Mouse (Mus musculus) hematopoietic stem cell, adult 5-6 weeks (primary cell): ENCODE data around the gene Klf11. TPM values are rescaled to one million over a fixed set of nuclear protein-coding genes. Genes with fewer than 3 reads are reported as not detected.
"Not testable (repeated sequence)": the region's sequence is repeated elsewhere in the genome, so short reads cannot be mapped to it uniquely, and the experiment has no call there.

Source experiments
- ATAC-seq, 2 experiments: fragments of 125-278 bp in 1 of 2; replicated peaks in 1 of 2; 2 replicates each; pipeline ENCODE4 v1.8.0; 2016 to 2017; ENCODE audit warnings: inconsistent platforms in 2 of 2, mild to moderate bottlenecking in 2 of 2, moderate number of reproducible peaks in 2 of 2, low read depth in 1 of 2, moderate TSS enrichment in 1 of 2; ENCODE audit not compliant: low FRiP score in 2 of 2, poor library complexity in 2 of 2, severe bottlenecking in 2 of 2, insufficient read depth in 1 of 2, low TSS enrichment in 1 of 2
- total RNA-seq: library from RNA; stranded (forward); fragments of 172-1452, 232-1000 nt; gene quantifications from 2 replicates; pipeline ENCODE4 v1.2.3, GENCODE M21; 2017

The Klf11 gene
- total RNA-seq, 1 experiment from 2014 or later, result 20.9 TPM

DNA sequence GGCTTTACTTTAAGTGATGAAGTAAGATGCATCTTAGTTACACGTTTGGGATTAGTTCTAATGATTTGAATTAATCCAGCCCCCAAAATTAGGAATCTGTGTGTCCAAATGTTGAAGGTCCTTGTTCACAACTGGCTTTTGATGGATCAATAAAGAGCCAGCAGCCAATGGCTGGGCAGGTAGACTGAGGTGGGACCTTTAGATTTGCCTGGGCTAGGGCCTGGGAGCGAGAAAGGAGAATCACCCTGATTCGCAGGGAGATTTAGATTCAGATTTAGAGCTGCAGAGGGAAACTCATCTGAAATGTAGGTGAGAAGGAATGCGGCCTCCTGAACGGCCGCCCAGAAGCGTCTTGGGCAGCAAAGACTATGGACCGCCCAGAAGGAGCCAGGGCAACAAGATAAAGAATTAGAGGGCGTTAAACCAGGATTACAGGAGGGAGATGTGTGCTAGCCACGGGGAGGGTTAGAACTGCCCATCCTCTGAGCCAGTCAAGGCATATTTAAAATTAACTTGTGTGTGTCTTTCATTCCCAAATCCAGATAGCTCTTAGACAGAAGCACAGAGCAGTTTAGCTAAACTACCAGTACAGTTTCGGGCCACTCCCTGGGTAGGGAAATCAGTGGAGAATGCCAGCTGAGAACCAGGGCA, 35.7 kb downstream of the Klf11 start:
- ATAC-seq, result no peak

DNA sequence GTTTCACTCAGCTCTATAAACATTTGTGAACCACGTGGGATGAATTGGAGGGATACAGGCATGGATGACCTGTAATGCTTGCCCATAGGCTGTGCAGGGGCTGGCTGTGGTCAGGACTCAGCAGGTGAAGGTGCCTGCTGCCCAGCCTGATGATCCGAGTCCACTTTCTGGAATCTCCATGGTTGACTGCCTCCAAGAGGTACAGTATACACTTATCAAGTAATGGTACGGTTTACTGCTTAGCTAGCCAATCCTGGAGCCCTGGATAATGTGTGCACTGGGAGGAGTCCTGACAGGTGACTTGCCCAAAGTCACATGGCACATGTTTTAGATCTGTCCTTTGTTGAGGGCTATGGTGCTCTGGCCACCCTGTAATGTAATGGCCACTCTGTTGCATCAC, 39.3 kb downstream of the Klf11 start:
- ATAC-seq, result no peak

DNA sequence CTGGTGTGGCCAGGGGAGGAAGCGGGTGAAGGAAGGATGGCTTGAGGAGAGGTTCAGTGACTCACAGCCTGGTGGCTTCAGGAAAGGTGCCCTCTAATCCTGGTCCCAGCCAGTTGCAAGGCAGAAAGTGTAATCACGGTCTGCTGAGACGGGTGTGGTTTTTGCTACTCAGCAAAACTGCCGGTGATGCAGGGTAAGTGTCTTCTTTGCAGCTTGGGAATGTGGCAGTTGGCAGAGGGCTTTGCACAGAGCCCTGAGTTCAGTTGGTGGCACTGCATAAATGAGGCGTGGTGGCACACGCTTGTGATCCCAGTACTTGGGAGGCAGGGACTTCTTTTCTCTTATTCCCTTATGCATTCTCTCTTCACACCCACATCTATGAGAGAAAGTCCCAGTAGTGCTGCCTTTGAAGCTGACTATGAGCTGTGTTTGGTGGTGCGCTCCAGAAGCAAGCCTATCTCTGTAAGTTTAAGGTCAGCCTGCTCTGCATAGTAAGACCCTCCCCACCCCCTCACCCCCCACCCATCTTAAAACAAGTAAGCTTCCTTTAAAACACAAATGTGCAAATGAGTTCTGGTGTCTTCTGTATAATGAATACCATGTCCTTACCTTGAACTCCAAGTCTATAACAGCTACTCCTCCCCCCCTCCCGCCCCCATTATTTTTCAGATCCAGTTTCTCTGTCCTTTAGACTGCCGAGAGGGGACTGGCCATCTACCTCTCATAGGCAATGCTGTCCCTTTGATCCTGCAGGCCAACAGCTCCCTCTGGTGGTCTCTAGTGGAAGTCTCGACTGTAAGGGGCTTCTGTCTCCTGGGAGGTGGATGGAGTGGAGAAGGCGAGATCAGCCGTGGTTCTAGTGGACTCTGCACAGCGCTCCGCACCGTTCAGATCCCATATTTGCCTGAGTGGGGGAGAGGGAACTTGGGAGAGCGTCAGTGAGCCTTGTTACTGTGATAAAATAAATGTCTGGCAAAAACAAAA, 45.7 kb downstream of the Klf11 start:
- ATAC-seq, result peak; percentile 94 to 95

DNA sequence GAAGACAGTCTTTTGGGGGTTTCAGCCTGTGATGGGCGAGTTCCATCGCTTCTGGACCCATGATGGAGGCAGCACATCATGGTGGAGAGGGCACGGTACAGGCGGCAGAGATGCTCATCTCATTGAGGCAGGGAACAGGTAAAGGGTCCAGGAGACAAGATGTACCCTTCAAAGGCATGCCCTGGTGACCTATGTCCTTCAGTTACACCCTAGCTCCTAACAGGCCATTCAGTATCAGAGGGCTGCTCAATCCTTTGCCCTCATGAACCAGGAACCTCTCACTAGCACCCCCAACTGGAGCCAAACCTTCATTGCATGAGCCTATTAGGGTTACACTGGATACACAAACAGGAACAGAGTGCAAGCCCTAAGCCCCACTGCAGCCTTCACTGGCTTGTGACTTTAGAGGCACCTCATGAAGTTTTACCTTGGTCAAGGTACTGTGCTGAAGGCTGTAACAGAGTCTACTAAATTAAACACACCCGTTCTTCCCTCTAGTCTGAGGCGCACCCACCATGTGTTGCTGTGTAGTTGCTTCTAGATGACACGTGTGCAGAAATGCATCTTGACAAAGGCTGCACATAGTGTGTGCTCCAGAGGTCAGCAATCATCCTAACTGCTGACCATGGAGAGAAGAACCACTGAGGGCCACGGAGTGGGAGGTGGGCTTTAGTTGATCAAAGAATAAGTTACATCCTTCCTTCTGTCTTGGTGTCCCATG, 46.6 kb downstream of the Klf11 start:
- peak in 1 of 2 experiments; percentile 38; a peak in 2 of 4 replicates for ATAC-seq

DNA sequence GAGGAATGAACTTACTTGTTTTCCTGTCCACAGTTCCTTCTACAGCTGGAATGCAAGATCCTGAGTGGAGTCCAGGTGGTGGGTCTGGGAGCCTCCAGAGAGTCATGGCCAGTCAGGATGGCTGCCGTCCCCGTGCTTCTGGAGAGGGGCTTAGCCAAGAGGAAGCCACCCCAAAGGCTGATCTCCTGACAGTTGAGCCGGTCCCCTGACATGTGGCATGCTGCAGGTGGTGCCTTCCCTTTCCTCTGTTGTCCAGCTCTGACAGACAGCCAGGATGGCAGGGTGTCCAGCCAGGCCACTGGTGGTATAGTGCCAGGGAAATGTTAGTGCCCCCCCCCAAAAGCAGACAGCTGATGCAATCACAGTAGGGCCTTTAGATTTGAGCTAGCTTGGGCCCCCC, 47.4 kb downstream of the Klf11 start:
- ATAC-seq, result no peak

DNA sequence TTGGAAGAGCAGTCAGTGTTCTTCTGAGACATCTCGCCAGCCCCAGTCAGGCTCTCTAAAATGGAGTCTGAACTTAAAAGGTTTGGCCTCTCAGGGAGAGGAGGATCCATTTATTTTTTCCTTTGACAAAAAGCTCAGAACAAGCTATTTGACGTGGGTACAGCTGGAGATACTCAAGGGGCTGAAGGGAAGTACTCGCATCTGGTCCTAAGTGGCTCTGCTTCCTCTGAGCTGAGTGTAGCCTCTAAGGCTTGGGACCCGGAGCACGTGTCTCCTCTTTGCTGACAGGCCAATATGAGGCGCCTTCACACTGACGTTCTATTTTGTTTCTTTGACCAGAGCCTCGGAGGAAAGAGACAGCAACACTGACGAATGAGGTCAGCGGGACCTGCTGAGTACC, 48.5 kb downstream of the Klf11 start:
- no peak for ATAC-seq

DNA sequence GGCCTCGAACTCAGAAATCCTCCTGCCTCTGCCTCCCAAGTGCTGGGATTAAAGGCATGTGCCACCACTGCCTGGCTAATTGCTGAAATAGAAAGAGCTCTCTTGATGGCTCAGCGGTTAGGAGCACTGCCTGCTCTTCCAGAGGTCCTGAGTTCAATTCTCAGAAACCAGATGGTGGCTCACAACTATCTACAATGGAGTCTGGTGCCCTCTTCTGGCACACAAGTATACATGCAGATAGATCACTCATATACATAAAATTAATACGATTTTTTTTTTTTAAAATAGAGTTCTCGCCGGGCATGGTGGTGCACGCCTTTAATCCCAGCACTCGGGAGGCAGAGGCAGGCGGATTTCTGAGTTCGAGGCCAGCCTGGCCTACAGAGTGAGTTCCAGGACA, 50.5 kb downstream of the Klf11 start:
- ATAC-seq, result not testable (repeated sequence)

DNA sequence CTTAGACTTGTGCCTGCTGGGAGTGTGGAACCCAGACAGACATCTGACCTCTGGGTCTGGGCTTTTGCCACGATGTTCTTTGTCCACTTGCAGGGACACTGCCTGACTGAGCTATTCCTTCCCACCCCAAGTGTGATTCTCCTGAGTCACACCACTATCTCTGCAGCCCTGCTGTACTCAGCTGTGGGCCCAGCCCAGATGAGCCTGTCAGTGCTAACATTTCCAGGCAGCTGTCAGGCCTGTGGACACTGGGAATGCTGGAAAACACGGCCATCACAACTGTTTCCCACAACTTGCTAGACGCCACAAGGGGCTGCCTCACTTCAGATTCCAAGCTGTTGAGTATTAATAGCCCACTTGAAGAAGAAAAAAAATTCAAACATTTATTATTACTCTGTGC, 51.9 kb downstream of the Klf11 start:
- ATAC-seq, result no peak

DNA sequence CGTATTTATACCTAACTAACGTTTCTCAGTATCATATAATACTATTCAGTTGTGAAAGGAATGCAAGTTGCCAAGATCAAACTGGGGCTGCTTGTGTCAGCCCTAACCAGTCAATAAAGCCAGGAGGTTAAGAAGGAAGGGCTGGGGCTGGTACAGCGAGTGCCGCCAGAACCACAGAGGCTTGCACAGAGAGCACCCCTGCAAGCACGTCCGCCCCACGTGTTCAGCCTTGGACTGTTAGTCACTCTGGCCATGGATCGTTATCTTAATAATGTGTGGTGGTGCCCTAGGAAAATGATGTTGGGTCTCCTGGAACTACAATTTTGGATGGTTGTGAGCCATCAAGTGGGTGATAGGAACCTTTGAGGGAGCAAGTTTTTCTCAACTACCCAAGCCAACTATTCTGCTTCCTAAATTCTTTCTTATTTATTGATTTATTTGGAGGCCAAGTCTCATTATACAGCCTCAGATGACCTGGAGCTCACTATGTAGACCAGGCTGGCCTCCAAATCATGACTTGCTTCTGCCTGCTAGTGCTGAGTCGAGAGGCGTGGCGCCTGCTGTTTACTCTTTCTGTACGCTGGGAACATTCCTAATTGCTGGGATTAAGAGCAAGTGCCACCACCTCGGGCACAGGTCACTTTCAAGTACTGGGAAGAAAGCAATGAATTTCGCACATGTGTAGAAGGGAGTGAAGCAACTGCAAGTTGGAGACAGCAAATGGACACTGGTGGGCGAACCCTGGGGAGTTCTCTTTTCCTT, 54.6 kb downstream of the Klf11 start:
- no peak for ATAC-seq

DNA sequence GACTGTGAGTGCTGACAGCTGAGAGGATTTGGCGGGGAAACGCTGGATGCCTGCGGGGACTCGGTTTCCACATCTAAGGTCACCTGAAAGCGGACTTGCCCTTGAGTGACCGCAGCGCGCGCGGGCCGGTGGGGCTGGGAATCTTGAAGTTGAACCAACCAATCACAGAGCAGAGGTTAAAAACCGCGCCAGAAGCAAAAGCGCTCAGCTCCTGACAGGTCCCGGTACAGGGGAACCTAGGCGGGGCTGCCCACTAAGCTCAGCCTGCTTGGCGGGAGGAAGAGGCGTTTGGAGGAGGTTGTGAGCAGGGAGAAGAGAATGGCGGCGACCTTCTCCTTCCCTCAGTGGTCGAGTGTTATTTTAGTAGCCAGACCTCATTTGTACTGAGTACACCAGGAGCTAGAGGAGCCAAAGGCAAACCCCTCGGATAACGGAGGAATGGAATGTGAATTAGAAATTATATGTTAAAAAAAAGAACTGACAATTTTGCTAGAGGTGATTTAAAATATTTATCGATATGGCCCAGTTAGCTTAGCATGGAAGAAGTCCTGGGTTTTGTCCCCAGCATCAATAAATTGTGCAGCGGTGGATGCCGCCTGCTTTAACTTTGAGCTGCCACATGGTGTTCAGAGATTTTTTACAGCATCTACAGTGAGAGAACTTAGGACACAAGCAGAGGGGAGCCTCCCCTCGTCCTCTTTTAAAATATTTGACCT, 55.8 kb downstream of the Klf11 start:
- ATAC-seq, result peak; percentile 29 to 50

DNA sequence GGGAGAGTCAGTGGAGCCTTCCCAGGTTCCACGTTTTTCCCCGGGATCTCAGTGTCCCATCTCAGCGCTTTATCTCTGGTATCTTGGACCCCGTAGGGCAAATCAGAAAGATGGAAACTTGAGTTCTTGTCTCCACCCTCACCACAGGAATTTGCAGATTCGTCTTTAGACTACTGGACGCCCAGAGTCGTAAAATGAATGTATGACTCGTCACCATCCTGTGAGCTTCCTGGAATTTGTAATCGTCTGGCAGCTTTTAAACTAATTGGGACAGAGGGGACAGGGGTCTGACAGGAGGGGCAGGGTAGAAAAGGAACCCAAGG, 56.4 kb downstream of the Klf11 start:
- no peak for ATAC-seq

DNA sequence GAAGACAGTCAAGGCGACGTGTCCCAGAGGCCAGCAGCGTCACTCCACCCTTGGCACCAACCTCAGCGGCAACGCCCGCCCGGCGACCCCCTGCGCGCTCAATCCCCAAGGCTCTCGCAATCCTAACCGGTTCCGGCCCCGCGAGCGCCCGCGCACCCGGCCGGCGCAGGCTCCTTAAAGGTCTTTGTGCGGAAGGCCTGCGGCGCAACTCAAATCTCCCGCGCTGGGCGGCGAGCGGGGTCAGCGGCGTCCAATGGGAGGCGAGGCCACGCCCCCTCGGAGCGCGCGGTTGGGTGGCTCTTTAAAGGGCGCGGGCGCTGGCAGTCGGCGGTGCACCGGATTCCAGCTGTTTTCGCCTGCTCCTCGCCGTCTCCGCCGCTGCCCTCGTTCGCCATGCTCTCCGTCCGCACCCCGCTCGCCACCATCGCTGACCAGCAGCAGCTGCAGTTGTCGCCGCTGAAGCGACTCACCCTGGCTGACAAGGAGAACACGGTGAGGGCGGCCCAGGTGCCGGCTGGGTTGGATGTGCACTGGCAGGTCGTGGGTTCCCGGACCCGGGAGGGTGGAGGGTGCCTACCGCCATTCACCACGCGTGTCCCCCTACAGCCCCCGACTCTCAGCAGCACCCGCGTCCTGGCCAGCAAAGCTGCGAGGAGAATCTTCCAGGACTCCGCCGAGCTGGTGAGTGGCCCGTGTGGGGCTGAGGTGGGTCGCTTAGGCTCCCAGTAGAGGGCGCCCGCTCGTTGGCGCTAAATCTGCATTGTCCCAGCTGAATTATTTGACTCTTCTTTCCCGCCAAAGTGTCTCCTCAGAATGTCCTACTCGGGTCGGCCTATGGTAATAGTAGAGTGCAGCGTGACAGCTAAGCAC, 57.1 kb downstream of the Klf11 start, which contains the start of gene Rrm2:
TSS of gene Rrm2 (plus strand) at position 288 of the 870 bp plus-strand sequence.
- ATAC-seq, result peak; percentile 53 to 71

DNA sequence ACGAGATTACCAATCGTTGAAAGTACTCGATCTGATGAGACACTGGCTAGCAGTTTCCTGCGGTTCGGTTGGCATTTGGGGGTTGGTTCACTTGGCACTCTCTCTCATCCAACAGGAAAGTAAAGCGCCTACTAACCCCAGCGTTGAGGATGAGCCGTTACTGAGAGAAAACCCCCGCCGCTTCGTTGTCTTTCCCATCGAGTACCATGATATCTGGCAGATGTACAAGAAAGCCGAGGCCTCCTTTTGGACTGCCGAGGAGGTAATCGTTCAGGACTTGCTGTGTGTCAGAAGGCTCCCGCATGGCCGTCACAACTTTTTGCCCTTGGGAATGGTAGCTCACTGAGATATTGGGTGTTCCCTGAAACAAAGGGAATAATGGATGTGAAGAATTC, 57.7 kb downstream of the Klf11 start:
- no peak for ATAC-seq

DNA sequence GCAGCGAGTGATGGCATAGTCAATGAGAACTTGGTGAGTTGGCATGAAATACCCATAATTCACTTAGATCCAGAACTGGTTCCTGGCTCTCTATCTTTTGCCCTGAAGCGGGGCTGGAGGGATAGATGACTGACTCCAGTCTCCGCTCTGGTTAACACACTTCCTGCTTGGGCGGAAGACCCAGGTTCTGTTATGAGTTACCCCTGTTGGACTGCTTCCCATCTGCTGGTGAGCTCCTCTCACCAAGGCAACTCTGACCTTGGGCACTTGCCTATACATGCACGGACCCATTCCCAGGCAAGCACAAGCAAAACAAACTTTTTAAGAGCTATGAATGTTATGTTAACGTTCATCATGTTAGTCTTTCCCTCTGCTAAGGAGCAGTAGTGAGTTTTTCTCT, 58.3 kb downstream of the Klf11 start:
- peak in 1 of 2 experiments; percentile 18; a peak in 1 of 4 replicates for ATAC-seq

DNA sequence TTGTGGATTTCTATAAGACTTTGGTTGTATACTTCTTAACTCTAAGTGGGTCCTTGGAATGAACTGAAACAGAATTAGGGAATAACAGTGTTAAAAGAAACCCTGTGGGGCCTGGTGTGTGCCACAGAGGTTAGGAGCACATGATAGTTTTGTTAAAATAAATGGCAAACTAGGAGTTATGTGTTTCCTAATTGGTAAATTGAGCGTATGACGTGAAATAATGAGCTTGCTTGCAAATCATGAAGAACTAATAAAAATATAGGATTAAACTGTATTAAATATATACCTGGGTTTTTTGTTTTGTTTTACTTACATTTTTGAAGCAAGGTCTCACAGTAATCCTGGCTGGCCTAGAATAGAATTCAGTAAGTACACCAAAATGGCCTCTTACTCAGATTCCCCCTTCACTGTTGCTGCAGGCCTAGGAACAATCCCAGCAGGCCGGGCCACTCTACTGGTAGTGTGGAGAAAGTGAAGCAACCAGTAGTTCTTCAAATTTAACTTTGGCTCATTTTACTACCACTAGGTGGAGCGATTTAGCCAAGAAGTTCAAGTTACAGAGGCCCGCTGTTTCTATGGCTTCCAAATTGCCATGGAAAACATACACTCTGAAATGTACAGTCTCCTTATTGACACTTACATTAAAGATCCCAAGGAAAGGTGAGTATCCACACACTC, 58.9 kb downstream of the Klf11 start:
- peak; percentile 43 to 47; a peak in 3 of 4 replicates for ATAC-seq
